Mouse (Mus musculus): Measurements from ENCODE around the gene Abcc1.

Gene Abcc1

GRCm38 (mm10) chr16:14444059-14444855 is 82.9 kb downstream of the Abcc1 start:
- DNase-seq, result peak in 1 of 2 experiments; percentile 37

- peak; percentile 33 to 51 for DNase-seq
Observed at GRCm38 (mm10) chr16:14445197-14445596, 83.8 kb downstream of the Abcc1 start.

- no peak for DNase-seq
Observed at GRCm38 (mm10) chr16:14447366-14447765, 86.0 kb downstream of the Abcc1 start.

- no peak for DNase-seq
Observed at GRCm38 (mm10) chr16:14448307-14448706, 86.9 kb downstream of the Abcc1 start.

- DNase-seq, result no peak
Observed at GRCm38 (mm10) chr16:14449861-14450260, 88.5 kb downstream of the Abcc1 start.

GRCm38 (mm10) chr16:14451374-14452046 is 90.2 kb downstream of the Abcc1 start:
- DNase-seq, result no peak

GRCm38 (mm10) chr16:14462535-14462934 is 101.2 kb downstream of the Abcc1 start:
- DNase-seq, result no peak

GRCm38 (mm10) chr16:14465016-14465415 is 103.7 kb downstream of the Abcc1 start:
- peak in 1 of 2 experiments; percentile 1 for DNase-seq

GRCm38 (mm10) chr16:14468351-14468750 is 107.0 kb downstream of the Abcc1 start:
- no peak for DNase-seq

GRCm38 (mm10) chr16:14468841-14469240 is 107.5 kb downstream of the Abcc1 start:
- no peak for DNase-seq

- no peak for DNase-seq
Observed at GRCm38 (mm10) chr16:14472171-14472570, 110.8 kb downstream of the Abcc1 start.

- DNase-seq, result no peak
Observed at GRCm38 (mm10) chr16:14473686-14474085, 112.3 kb downstream of the Abcc1 start.

GRCm38 (mm10) chr16:14475001-14475400 is 113.6 kb downstream of the Abcc1 start:
- DNase-seq, result no peak

GRCm38 (mm10) chr16:14476056-14476455 is 114.7 kb downstream of the Abcc1 start:
- no peak for DNase-seq

- DNase-seq, result no peak
Observed at GRCm38 (mm10) chr16:14476701-14477400, 115.5 kb downstream of the Abcc1 start.

GRCm38 (mm10) chr16:14477510-14478300 is 116.3 kb downstream of the Abcc1 start:
- DNase-seq, result no peak

GRCm38 (mm10) chr16:14479641-14480040 is 118.3 kb downstream of the Abcc1 start:
- DNase-seq, result no peak

- DNase-seq, result no peak
Observed at GRCm38 (mm10) chr16:14483221-14483620, 121.9 kb downstream of the Abcc1 start.

GRCm38 (mm10) chr16:14493491-14494114 is 132.2 kb downstream of the Abcc1 start:
- DNase-seq, result no peak

- DNase-seq, result no peak
Observed at GRCm38 (mm10) chr16:14501649-14502360, 140.4 kb downstream of the Abcc1 start.

GRCm38 (mm10) chr16:14506461-14506860 is 145.1 kb downstream of the Abcc1 start:
- no peak for DNase-seq
